Mouse (Mus musculus): ENCODE data around the gene Olfr837.
"Not testable (repeated sequence)": the region's sequence is repeated elsewhere in the genome, so short reads cannot be mapped to it uniquely, and the experiment has no call there.

Gene Olfr837

DNA sequence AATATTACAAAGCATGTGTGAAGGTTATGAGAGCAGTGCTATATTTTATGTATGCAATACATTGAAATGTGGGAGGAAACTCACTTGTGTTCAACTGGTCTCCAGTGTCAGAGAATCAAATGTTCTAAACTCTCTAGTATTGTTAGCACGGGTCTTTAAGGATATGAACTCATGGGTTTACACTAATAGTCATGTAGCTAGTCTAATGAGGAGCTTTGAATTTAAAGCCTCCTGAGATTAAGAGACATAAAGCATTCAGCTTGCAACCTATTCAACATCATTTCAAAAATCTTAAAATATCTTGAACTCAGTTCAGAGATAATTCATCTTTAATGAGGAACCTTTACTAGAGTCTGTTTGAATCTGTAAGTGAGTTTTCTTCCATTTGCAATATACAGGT, at the start of gene Olfr837:
Gene Olfr837 (plus strand): TSS at position 301 of the 400 bp plus-strand sequence.
- DNase-seq (ENCODE audit: low read depth, low spot score), result no peak

DNA sequence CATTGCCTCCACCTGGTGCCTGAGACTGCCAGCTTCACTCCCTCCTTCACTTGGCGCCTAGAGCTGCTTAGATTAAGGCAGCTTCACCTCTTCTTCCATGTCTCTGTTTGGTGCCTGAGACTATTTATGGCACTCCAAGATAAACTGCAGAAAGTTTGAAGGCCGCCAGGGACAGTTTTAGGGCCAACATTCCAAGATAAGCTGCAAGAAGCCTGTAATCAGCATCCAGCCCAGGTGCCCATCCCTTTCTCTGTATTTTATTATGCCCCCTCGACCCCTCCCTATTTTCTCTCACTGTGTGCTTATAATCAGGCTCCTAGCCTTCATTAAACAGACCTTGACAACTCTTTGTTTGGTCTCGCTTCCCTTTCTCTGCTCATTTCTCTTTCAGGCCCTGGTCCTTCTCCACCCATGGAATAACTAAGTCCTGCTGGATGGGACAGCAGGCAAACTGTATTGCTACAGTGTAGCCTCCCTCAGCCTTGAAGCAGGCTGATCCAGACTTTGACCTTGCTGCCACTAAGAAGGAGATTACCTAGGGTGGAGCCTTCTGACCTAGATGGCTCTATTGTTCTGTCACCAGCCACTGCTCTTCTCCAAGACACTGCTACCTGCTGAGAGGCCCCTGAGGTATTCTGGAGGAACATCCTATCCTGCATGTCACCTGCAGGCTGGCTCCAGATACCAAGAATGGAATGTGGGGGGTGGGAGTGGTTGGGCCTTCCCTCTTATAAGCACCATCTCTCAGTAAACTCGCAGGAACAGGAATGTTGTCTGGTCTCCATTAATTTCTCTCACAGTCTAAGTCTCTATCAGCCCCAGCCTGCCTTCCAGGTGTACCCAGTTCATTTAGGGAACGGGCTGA, 43.0 kb upstream of the Olfr837 start:
- DNase-seq (ENCODE audit: low read depth, low spot score), result not testable (repeated sequence)

DNA sequence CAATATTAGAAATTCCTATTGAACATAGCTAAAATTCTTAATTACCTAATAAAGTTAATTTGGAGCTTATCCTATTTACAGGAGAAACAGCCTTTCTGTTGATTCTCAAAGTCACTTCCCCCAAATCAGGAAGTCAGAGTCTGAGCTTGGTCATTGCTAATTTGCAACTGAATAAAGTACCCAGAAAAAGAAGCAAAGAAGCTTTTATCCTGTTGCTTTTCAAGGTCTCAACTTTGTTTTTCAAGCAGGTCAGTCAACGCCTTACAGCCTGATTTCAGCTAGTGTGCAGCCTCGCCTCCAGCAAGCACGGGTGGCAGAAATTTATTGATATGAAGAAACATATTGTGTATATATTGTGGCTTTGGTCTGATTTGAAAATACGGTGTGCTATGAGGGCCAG, 38.8 kb upstream of the Olfr837 start:
- no peak for DNase-seq (ENCODE audit: low read depth, low spot score)

DNA sequence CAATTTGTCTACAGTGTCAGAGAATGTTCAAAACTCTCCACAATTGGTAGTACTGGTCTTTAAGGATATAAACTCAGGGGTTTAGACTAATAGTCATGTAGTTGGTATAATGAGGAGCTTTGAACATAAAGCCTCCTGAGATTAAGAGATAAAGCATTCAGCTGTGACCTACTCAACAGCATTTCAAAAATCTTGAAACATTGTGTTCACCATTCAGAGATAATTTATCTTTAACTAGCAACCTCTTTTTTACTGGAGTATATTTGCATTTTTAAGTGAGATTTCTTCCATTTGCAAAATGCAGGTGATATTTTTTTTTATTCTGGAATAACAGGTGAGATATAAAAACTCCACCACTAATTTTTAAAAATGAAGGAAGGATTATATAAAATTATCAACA, 16.0 kb upstream of the Olfr837 start, which contains the start of gene Olfr836:
Gene Olfr836 (plus strand): TSS at position 301 of the 400 bp plus-strand sequence.
- no peak for DNase-seq (ENCODE audit: low read depth, low spot score)

DNA sequence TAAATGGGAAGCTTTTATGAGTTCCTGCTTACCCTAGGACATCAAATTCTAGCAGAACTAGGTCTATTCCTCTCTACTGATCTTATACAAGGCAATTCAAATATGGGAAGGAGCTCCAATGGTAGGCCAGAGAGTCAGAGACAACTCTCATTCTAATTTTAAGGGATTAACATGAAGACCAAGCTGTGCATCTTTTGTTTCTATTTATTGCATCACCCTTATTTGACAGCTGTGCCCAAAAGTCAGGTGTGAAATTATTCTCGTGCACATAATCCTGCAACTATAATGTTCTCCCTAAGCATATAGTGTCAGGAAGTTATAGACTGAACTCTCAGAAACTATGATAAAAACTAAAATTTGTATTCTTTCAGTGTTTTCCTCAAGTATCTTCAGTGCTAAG, 41.1 kb downstream of the Olfr837 start, which contains the start of gene Olfr839-ps1:
Gene Olfr839-ps1 (minus strand): TSS at position 101 of the 400 bp plus-strand sequence.
- DNase-seq (ENCODE audit: low read depth, low spot score), result no peak
